Mouse (Mus musculus) adrenal gland (tissue): ENCODE measurements around the gene Trip12.

Experiments used
- microRNA-seq, 2 experiments: library from miRNA; unstranded; fragments of <30 nt; microRNA quantifications; one replicate each; pipeline ENCODE4; 2019

Gene Trip12

Small RNA genes lying within 50 kb of the gene (microRNA-seq; reads per million reads assigned to microRNA genes)
- 1.1 to 1.5 reads per million in 2 experiments for gene Mir5126
